Mouse (Mus musculus) frontal cortex, postnatal 10 days (tissue): Measurements from ENCODE around the gene Fam181a.

ENCODE experiments used
- DNase-seq, 2 experiments: peaks; one replicate each; pipeline ENCODE4 v3.0.0; 2022; ENCODE audit warnings: low spot score in 2 of 2, mixed read lengths in 1 of 2

Fam181a gene

GRCm38 (mm10) chr12:103310744-103311267, at the start of gene Fam181a:
Gene Fam181a, plus strand, starts transcription at chr12:103310975.
- DNase-seq: no peak

- DNase-seq: no peak
Measured at GRCm38 (mm10) chr12:103262017-103262865, 48.5 kb upstream of the Fam181a start.

- DNase-seq: no peak
Measured at GRCm38 (mm10) chr12:103266605-103267004, 44.2 kb upstream of the Fam181a start.

GRCm38 (mm10) chr12:103272176-103272575, 38.6 kb upstream of the Fam181a start:
- no peak for DNase-seq

- DNase-seq: no peak
Measured at GRCm38 (mm10) chr12:103273051-103273450, 37.7 kb upstream of the Fam181a start.

- no peak for DNase-seq
Measured at GRCm38 (mm10) chr12:103273732-103274131, 37.0 kb upstream of the Fam181a start.

- DNase-seq: no peak
Measured at GRCm38 (mm10) chr12:103276422-103276821, 34.4 kb upstream of the Fam181a start.

- DNase-seq: no peak
Measured at GRCm38 (mm10) chr12:103281491-103281890, 29.3 kb upstream of the Fam181a start.

- no peak for DNase-seq
Measured at GRCm38 (mm10) chr12:103281912-103282311, 28.9 kb upstream of the Fam181a start.

GRCm38 (mm10) chr12:103282936-103283335, 27.8 kb upstream of the Fam181a start:
- no peak for DNase-seq

GRCm38 (mm10) chr12:103283411-103283810, 27.4 kb upstream of the Fam181a start:
- DNase-seq: no peak

GRCm38 (mm10) chr12:103287276-103287675, 23.5 kb upstream of the Fam181a start:
- no peak for DNase-seq

- DNase-seq: no peak
Measured at GRCm38 (mm10) chr12:103292366-103292765, 18.4 kb upstream of the Fam181a start.

GRCm38 (mm10) chr12:103296292-103296691, 14.5 kb upstream of the Fam181a start:
- no peak for DNase-seq

- no peak for DNase-seq
Measured at GRCm38 (mm10) chr12:103300493-103300892, 10.3 kb upstream of the Fam181a start.

GRCm38 (mm10) chr12:103301645-103302044, 9.1 kb upstream of the Fam181a start:
- DNase-seq: peak in 1 of 2 experiments; percentile 47

- no peak for DNase-seq
Measured at GRCm38 (mm10) chr12:103302960-103303359, 7.8 kb upstream of the Fam181a start.

GRCm38 (mm10) chr12:103306224-103306623, 4.6 kb upstream of the Fam181a start:
- DNase-seq: no peak

- no peak for DNase-seq
Measured at GRCm38 (mm10) chr12:103306720-103307119, 4.1 kb upstream of the Fam181a start.

GRCm38 (mm10) chr12:103311921-103312320, 1.1 kb downstream of the Fam181a start:
- DNase-seq: no peak

GRCm38 (mm10) chr12:103313274-103313673, 2.5 kb downstream of the Fam181a start:
- no peak for DNase-seq

GRCm38 (mm10) chr12:103313871-103314639, 3.3 kb downstream of the Fam181a start:
- DNase-seq: peak in 1 of 2 experiments; percentile 43
